31 mouse cellular contexts compared by ENCODE assay signal in the genomic region with DNA sequence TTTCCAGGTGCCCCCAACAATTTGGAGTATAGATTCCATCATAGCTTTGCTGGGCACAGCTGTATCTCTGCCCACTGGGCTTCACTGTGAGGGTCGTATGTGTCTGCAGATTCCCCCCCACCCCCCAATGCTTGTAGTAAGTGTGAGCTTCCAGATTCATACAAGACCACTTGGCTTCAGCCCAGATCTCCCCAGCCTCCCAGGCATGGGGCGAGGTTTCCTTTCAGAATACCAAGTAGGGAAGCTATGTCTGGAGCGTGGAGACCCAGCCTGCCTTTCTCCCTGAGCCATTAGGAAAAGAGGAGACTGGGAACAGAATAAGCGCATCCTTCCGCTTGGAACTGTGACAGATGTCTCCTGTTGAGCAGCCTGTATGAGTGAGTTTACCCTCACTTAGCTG. TPM values are rescaled to one million over a fixed set of nuclear protein-coding genes. Genes with fewer than 3 reads are reported as not detected.
A peak's percentile ranks its signal among the peaks of the same experiment; 100 is the strongest.
DNase-seq lines count a peak whose midpoint lies in the region; ATAC-seq and TF ChIP-seq lines count a peak whose summit lies in the region.
"Had no signal": no experiment of that assay in that cellular context is flagged by ENCODE, and none has a peak within 500 bp of the region (broad histone marks: within the 10 kb centered on the region; RNA-seq: fewer than 3 reads in every experiment).

No protein-coding gene starts in this region.

- H3K4me3 ChIP-seq in forebrain, embryonic 13.5 days, result no peak overlapping the region
- H3K4me3 ChIP-seq in forebrain, postnatal 0 days (ENCODE audit: low read depth, low read length), result no peak overlapping the region
- H3K4me3 ChIP-seq in hindbrain, postnatal 0 days (ENCODE audit: low read length), result no peak overlapping the region
- H3K4me3 ChIP-seq in hindbrain, embryonic 10.5 days, result no peak overlapping the region
- no peak overlapping the region for H3K4me3 ChIP-seq in liver, adult 2 months (ENCODE audit: insufficient read depth, low read depth, low read length)
- no peak overlapping the region for H3K4me3 ChIP-seq in liver, embryonic 12.5 days
- peak overlapping the region; percentile 60; the same call in 1 of the 2 replicates for H3K4me3 ChIP-seq in testis, adult 2 months (ENCODE audit: control insufficient read depth, low read depth, low read length)
- H3K4me3 ChIP-seq: embryonic facial prominence, embryonic 10.5 days; embryonic facial prominence, embryonic 15.5 days; forebrain, embryonic 12.5 days; heart, embryonic 15.5 days; hindbrain, embryonic 12.5 days; limb, embryonic 13.5 days; liver, embryonic 13.5 days; midbrain, embryonic 10.5 days; stomach, embryonic 15.5 days had no signal

- H3K36me3 ChIP-seq in forebrain, embryonic 13.5 days (ENCODE audit: poor library complexity, severe bottlenecking), result no peaks in the 10 kb centered on the region
- H3K36me3 ChIP-seq in forebrain, postnatal 0 days (ENCODE audit: insufficient read depth), result no peaks in the 10 kb centered on the region
- H3K36me3 ChIP-seq in hindbrain, postnatal 0 days (ENCODE audit: insufficient read depth, low read length), result no peaks in the 10 kb centered on the region
- peaks cover 18% of the 10 kb centered on the region; the same call in 1 of the 2 replicates for H3K36me3 ChIP-seq in hindbrain, embryonic 10.5 days
- H3K36me3 ChIP-seq in liver, adult 2 months (ENCODE audit: control insufficient read depth, insufficient read depth, low read length), result no peaks in the 10 kb centered on the region
- peaks cover 4% of the 10 kb centered on the region; the same call in 1 of the 2 replicates for H3K36me3 ChIP-seq in liver, embryonic 12.5 days
- H3K36me3 ChIP-seq in testis, adult 2 months (ENCODE audit: control insufficient read depth, insufficient read depth, low read length), result no peaks in the 10 kb centered on the region
- H3K36me3 ChIP-seq: forebrain, embryonic 12.5 days; heart, embryonic 15.5 days; hindbrain, embryonic 12.5 days; liver, embryonic 13.5 days; stomach, embryonic 15.5 days had no signal

- H3K4me2 ChIP-seq in forebrain, embryonic 13.5 days, result no peak overlapping the region
- H3K4me2 ChIP-seq in forebrain, postnatal 0 days (ENCODE audit: low read depth), result no peak overlapping the region
- H3K4me2 ChIP-seq in hindbrain, postnatal 0 days (ENCODE audit: low read depth, low read length), result no peak overlapping the region
- no peak overlapping the region for H3K4me2 ChIP-seq in liver, embryonic 12.5 days
- H3K4me2 ChIP-seq: embryonic facial prominence, embryonic 15.5 days; forebrain, embryonic 12.5 days; heart, embryonic 15.5 days; hindbrain, embryonic 12.5 days; limb, embryonic 13.5 days; liver, embryonic 13.5 days; stomach, embryonic 15.5 days had no signal

- no peaks in the 10 kb centered on the region for H3K9me3 ChIP-seq in forebrain, embryonic 13.5 days (replicated peaks)
- no peaks in the 10 kb centered on the region for H3K9me3 ChIP-seq in forebrain, postnatal 0 days (ENCODE audit: low read length)
- no peaks in the 10 kb centered on the region for H3K9me3 ChIP-seq in hindbrain, postnatal 0 days (ENCODE audit: low read length)
- no peaks in the 10 kb centered on the region for H3K9me3 ChIP-seq in hindbrain, embryonic 10.5 days
- no peaks in the 10 kb centered on the region for H3K9me3 ChIP-seq in liver, embryonic 12.5 days (replicated peaks)
- H3K9me3 ChIP-seq: embryonic facial prominence, embryonic 10.5 days; embryonic facial prominence, embryonic 15.5 days; forebrain, embryonic 12.5 days; heart, embryonic 15.5 days; hindbrain, embryonic 12.5 days; limb, embryonic 13.5 days; liver, embryonic 13.5 days; midbrain, embryonic 10.5 days; stomach, embryonic 15.5 days had no signal

- WGBS in forebrain, embryonic 13.5 days, result 78% methylated on average over 5 of the region's 5 CpGs
- 55% methylated on average over 5 of the region's 5 CpGs for WGBS in forebrain, postnatal 0 days
- WGBS in hindbrain, postnatal 0 days, result 30% methylated on average over 5 of the region's 5 CpGs
- WGBS in hindbrain, embryonic 10.5 days, result 94% methylated on average over 5 of the region's 5 CpGs
- WGBS in liver, adult 2 months, result 79% methylated on average over 5 of the region's 5 CpGs
- WGBS in liver, embryonic 12.5 days (ENCODE audit: insufficient replicate concordance), result 87% methylated on average over 5 of the region's 5 CpGs

- no peak for DNase-seq in forebrain, postnatal 0 days
- peak; percentile 15 for DNase-seq in hindbrain, postnatal 0 days (ENCODE audit: low spot score)
- no peak for DNase-seq in hindbrain, embryonic 10.5 days (ENCODE audit: low spot score)
- no peak for DNase-seq in liver, adult 2 months (ENCODE audit: extremely low read depth, low read depth, low spot score)
- DNase-seq in testis, postnatal 14 days (ENCODE audit: low spot score), result no peak
- DNase-seq: adrenal gland, postnatal 10 days; cerebellum, adult 11-12 months; kidney, adult 2 months; liver, embryonic 13.5 days; lung, adult 2 months; lung, postnatal 14 days; thymus, adult 18-20 months; thymus, postnatal 25 days had no signal

- no peaks in the 10 kb centered on the region for H3K27me3 ChIP-seq in forebrain, embryonic 13.5 days
- no peaks in the 10 kb centered on the region for H3K27me3 ChIP-seq in forebrain, postnatal 0 days (ENCODE audit: insufficient read depth, low read length)
- H3K27me3 ChIP-seq in hindbrain, postnatal 0 days (ENCODE audit: insufficient read depth, low read length), result no peaks in the 10 kb centered on the region
- no peaks in the 10 kb centered on the region for H3K27me3 ChIP-seq in hindbrain, embryonic 10.5 days (ENCODE audit: insufficient read depth, poor library complexity, severe bottlenecking)
- no peaks in the 10 kb centered on the region for H3K27me3 ChIP-seq in liver, adult 2 months (ENCODE audit: control insufficient read depth, insufficient read depth, low read length)
- H3K27me3 ChIP-seq in liver, embryonic 12.5 days (replicated peaks), result no peaks in the 10 kb centered on the region
- H3K27me3 ChIP-seq in testis, adult 2 months (ENCODE audit: control insufficient read depth, insufficient read depth, low read length), result no peaks in the 10 kb centered on the region
- H3K27me3 ChIP-seq: embryonic facial prominence, embryonic 15.5 days; forebrain, embryonic 12.5 days; heart, embryonic 15.5 days; hindbrain, embryonic 12.5 days; limb, embryonic 13.5 days; liver, embryonic 13.5 days; Patski; stomach, embryonic 15.5 days had no signal

- H3K9ac ChIP-seq in forebrain, embryonic 13.5 days, result 0 out of 2 replicates have a peak overlapping the region, but pooled peaks have one; percentile 34
- H3K9ac ChIP-seq in forebrain, postnatal 0 days, result no peak overlapping the region
- no peak overlapping the region for H3K9ac ChIP-seq in hindbrain, postnatal 0 days (replicated peaks; ENCODE audit: low read length)
- H3K9ac ChIP-seq in liver, adult 2 months (ENCODE audit: low read depth, low read length), result no peak overlapping the region
- H3K9ac ChIP-seq in liver, embryonic 12.5 days, result no peak overlapping the region
- H3K9ac ChIP-seq: embryonic facial prominence, embryonic 15.5 days; heart, embryonic 15.5 days; limb, embryonic 13.5 days; liver, embryonic 13.5 days; stomach, embryonic 15.5 days had no signal

- no peak for TF ChIP-seq POLR2A in liver, adult 2 months (IDR thresholded peaks at IDR 0.05; ENCODE audit: extremely low read depth, insufficient read depth, low read length)
- no peak for TF ChIP-seq POLR2A in testis, adult 2 months (IDR thresholded peaks at IDR 0.05; ENCODE audit: control insufficient read depth, low read depth, low read length)

- no peak for TF ChIP-seq CTCF in forebrain, postnatal 0 days (IDR thresholded peaks at IDR 0.05; ENCODE audit: low read depth)
- no peak for TF ChIP-seq CTCF in hindbrain, postnatal 0 days (IDR thresholded peaks at IDR 0.05; ENCODE audit: low read depth)
- TF ChIP-seq CTCF in liver, adult 2 months (IDR thresholded peaks at IDR 0.05; ENCODE audit: low read depth, low read length), result no peak
- TF ChIP-seq CTCF in testis, adult 2 months (IDR thresholded peaks at IDR 0.05; ENCODE audit: control insufficient read depth, insufficient read depth, insufficient replicate concordance, low read depth, low read length), result no peak

- H3K79me2 ChIP-seq in liver, adult 2 months (ENCODE audit: control insufficient read depth, insufficient read depth, low read length), result peaks cover 26% of the 10 kb centered on the region; the same call in 1 of the 2 replicates

- no peak overlapping the region for H3K27ac ChIP-seq in forebrain, embryonic 13.5 days
- no peak overlapping the region for H3K27ac ChIP-seq in forebrain, postnatal 0 days (ENCODE audit: low read depth, low read length)
- no peak overlapping the region for H3K27ac ChIP-seq in hindbrain, postnatal 0 days
- no peak overlapping the region for H3K27ac ChIP-seq in hindbrain, embryonic 10.5 days
- peak overlapping the region; percentile 97 for H3K27ac ChIP-seq in liver, adult 2 months (replicated peaks; ENCODE audit: insufficient read depth, low read depth, low read length)
- no peak overlapping the region for H3K27ac ChIP-seq in liver, embryonic 12.5 days
- H3K27ac ChIP-seq in testis, adult 2 months (ENCODE audit: control insufficient read depth, insufficient read depth, low read depth, low read length), result no peak overlapping the region
- H3K27ac ChIP-seq: embryonic facial prominence, embryonic 10.5 days; embryonic facial prominence, embryonic 15.5 days; forebrain, embryonic 12.5 days; heart, embryonic 15.5 days; hindbrain, embryonic 12.5 days; kidney, postnatal 0 days; limb, embryonic 13.5 days; liver, embryonic 13.5 days; midbrain, embryonic 10.5 days; stomach, embryonic 15.5 days had no signal

- peaks cover 38% of the 10 kb centered on the region for H3K4me1 ChIP-seq in forebrain, embryonic 13.5 days
- peaks cover 19% of the 10 kb centered on the region for H3K4me1 ChIP-seq in forebrain, postnatal 0 days (ENCODE audit: insufficient read depth)
- H3K4me1 ChIP-seq in hindbrain, postnatal 0 days (ENCODE audit: insufficient read depth, low read length), result peaks cover 16% of the 10 kb centered on the region
- H3K4me1 ChIP-seq in hindbrain, embryonic 10.5 days (replicated peaks), result peaks cover 36% of the 10 kb centered on the region
- peaks cover 40% of the 10 kb centered on the region for H3K4me1 ChIP-seq in liver, adult 2 months (ENCODE audit: control insufficient read depth, insufficient read depth, low read length)
- peaks cover 56% of the 10 kb centered on the region for H3K4me1 ChIP-seq in liver, embryonic 12.5 days
- peaks cover 7% of the 10 kb centered on the region for H3K4me1 ChIP-seq in testis, adult 2 months (ENCODE audit: control insufficient read depth, insufficient read depth, low read length)

- no peak for ATAC-seq in forebrain, embryonic 13.5 days
- no peak for ATAC-seq in forebrain, postnatal 0 days
- ATAC-seq in hindbrain, postnatal 0 days, result no peak
- no peak for ATAC-seq in liver, embryonic 12.5 days
- ATAC-seq: inflammation-experienced regulatory T-cells, adult 6 months; Patski had no signal

RNA-seq across cellular contexts. Expression of a gene that starts 2.5 kb away (rescaled TPM):
- polyA plus RNA-seq in forebrain, embryonic 13.5 days (2015; fragmentation: Nextera tagmentation; extraction: Ambion mirVana), result 122 and 139 TPM in 2 replicates
- 77.9 and 107 TPM in 2 replicates for total RNA-seq in forebrain, postnatal 0 days (2014; rRNA removed)
- 84.8 and 108 TPM in 2 replicates for polyA plus RNA-seq in forebrain, postnatal 0 days (2015; fragmentation: Nextera tagmentation; extraction: Ambion mirVana)
- total RNA-seq in hindbrain, postnatal 0 days (2014; rRNA removed), result 95.2 and 100 TPM in 2 replicates
- 97.7 and 102 TPM in 2 replicates for polyA plus RNA-seq in hindbrain, postnatal 0 days (2015; fragmentation: Nextera tagmentation; extraction: Ambion mirVana)
- 124 and 134 TPM in 2 replicates for polyA plus RNA-seq in hindbrain, embryonic 10.5 days (2016; fragmentation: Nextera tagmentation; extraction: Ambion mirVana)
- total RNA-seq in liver, adult 2 months (2014; rRNA removed), result 28.3 and 31.8 TPM in 2 replicates
- polyA plus RNA-seq in liver, adult 2 months (2012; rRNA removed), result 34.2 and 36.4 TPM in 2 replicates
- 58.4 and 61.1 TPM in 2 replicates for polyA plus RNA-seq in liver, embryonic 12.5 days (2016; fragmentation: Nextera tagmentation; extraction: Ambion mirVana)
- 97.0 and 111 TPM in 2 replicates for polyA plus RNA-seq in testis, adult 2 months (2012; rRNA removed)

RNA-seq across cellular contexts. Expression of a gene that starts 45.3 kb away (rescaled TPM):
- 15.7 and 18.7 TPM in 2 replicates for polyA plus RNA-seq in forebrain, embryonic 13.5 days (2015; fragmentation: Nextera tagmentation; extraction: Ambion mirVana)
- total RNA-seq in forebrain, postnatal 0 days (2014; rRNA removed), result 7.2 and 9.0 TPM in 2 replicates
- polyA plus RNA-seq in forebrain, postnatal 0 days (2015; fragmentation: Nextera tagmentation; extraction: Ambion mirVana), result 2.6 and 3.6 TPM in 2 replicates
- 22.9 and 24.9 TPM in 2 replicates for total RNA-seq in hindbrain, postnatal 0 days (2014; rRNA removed)
- 6.4 and 7.8 TPM in 2 replicates for polyA plus RNA-seq in hindbrain, postnatal 0 days (2015; fragmentation: Nextera tagmentation; extraction: Ambion mirVana)
- 111 and 204 TPM in 2 replicates for polyA plus RNA-seq in hindbrain, embryonic 10.5 days (2016; fragmentation: Nextera tagmentation; extraction: Ambion mirVana)
- 0.28 and 0.47 TPM in 2 replicates for total RNA-seq in liver, adult 2 months (2014; rRNA removed)
- 0.51 and 0.52 TPM in 2 replicates for polyA plus RNA-seq in liver, adult 2 months (2012; rRNA removed)
- polyA plus RNA-seq in liver, embryonic 12.5 days (2016; fragmentation: Nextera tagmentation; extraction: Ambion mirVana), result 166 and 170 TPM in 2 replicates
- polyA plus RNA-seq in testis, adult 2 months (2012; rRNA removed), result 3.7 and 4.4 TPM in 2 replicates

RNA-seq across cellular contexts. Expression of a gene that starts 45.6 kb away (rescaled TPM):
- not detected in 2 replicates for polyA plus RNA-seq in forebrain, embryonic 13.5 days (2015; fragmentation: Nextera tagmentation; extraction: Ambion mirVana)
- not detected in 2 replicates for total RNA-seq in forebrain, postnatal 0 days (2014; rRNA removed)
- not detected in 2 replicates for polyA plus RNA-seq in forebrain, postnatal 0 days (2015; fragmentation: Nextera tagmentation; extraction: Ambion mirVana)
- not detected in 2 replicates for total RNA-seq in hindbrain, postnatal 0 days (2014; rRNA removed)
- polyA plus RNA-seq in hindbrain, postnatal 0 days (2015; fragmentation: Nextera tagmentation; extraction: Ambion mirVana), result 0.24 TPM in 1 of 2 replicates, not detected in the other
- polyA plus RNA-seq in hindbrain, embryonic 10.5 days (2016; fragmentation: Nextera tagmentation; extraction: Ambion mirVana), result not detected in 2 replicates
- 0.20 and 0.55 TPM in 2 replicates for total RNA-seq in liver, adult 2 months (2014; rRNA removed)
- polyA plus RNA-seq in liver, adult 2 months (2012; rRNA removed), result 1.5 and 3.4 TPM in 2 replicates
- 0.33 and 0.54 TPM in 2 replicates for polyA plus RNA-seq in liver, embryonic 12.5 days (2016; fragmentation: Nextera tagmentation; extraction: Ambion mirVana)
- 0.71 and 0.95 TPM in 2 replicates for polyA plus RNA-seq in testis, adult 2 months (2012; rRNA removed)
- total RNA-seq: gastrocnemius, adult 8-10 months; layer of hippocampus, adult 18-20 months; layer of hippocampus, postnatal 10 days had no signal
- polyA plus RNA-seq: embryonic facial prominence, embryonic 10.5 days; forebrain, embryonic 12.5 days; hindbrain, embryonic 12.5 days; limb, embryonic 13.5 days; midbrain, embryonic 10.5 days; neural tube, embryonic 14.5 days; Patski had no signal
